Mouse (Mus musculus) adrenal gland (tissue): ENCODE measurements around the gene Slc7a5.

Source experiments
- intact Hi-C: fragments of 180-260 bp; cut with DNase I; formaldehyde crosslinking; loops from one replicate; pipeline ENCODE4 v1.15.1; 2025

Slc7a5 gene

DNA sequence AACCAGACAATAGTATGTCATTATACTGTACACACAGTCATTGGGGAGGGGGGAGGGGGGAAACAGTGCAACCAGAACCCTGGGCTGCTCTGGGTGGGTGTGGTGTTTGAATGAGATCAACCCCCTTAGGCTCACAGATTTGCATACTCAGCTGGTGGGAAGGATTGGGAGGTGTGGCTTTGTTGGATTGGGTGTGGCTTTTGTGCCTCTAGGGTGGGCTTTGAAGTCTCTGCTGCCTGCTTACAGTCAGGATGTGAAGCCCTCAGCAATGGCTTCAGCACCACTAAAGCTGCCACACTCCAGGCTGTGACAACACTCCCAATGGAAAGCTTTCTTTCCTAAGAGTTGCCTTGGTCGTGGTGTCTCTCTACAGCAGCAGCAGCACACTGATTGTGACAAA lies 19.9 kb downstream of the Slc7a5 start:
- intact Hi-C loops: no loop called here

DNA sequence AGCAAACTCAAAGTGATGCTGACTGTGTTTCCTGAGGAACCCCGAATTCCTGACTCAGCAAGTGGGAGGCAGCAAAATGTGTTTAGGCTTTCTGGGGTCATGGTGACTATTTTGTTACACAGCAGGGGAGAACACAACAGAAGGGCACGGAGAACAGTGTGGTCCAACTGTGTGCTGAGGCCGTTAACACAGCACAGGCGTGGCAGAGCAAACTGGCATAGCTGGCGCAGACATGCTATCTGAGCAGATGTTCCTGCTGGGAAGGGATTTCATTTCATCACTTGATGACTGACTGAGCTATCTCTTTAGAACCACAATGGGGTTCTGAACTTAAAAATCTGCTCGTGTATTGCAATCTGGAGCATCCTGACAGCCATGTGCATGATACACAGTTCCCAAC lies 22.1 kb downstream of the Slc7a5 start:
- intact Hi-C loops: no loop called here

DNA sequence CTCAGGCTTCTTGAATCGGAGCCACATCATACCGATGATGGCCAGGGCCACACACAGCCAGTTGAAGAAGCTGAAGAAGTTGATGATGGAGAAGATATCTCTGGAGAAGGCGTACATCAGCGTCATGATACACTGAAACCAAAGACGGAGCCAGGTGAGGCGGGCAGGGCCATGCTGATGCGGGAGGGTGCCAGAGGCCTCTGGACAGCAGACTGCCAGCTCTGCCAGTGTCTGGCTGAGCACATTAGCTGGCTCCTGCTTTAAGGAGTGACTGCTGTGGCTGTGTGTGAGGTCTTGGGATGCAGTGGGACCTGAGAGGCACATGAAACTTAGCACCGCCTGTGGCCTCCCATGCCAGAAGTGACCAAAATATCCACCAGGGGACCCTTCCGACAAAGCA lies 22.5 kb downstream of the Slc7a5 start:
- intact Hi-C loops: no loop called here

DNA sequence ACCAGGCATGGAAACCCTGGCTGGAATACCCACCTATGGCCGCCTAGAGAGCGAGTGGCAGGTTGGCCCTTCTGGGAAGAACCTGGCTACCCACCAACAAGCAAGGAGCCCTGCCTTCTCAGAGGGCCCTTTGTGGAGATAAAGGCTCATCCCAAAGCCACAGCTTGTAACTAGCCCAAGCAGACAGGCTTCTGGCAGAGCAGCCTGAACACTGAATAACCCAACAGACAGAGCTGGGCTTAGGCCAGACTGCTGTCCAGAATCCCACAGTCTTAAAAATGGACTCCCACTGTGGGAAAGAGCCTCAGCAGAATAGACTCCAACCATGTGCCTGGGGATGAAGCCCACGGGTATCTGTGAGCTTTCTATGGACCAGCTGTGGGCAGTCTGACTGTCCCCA lies 23.3 kb downstream of the Slc7a5 start:
- intact Hi-C loops: no loop called here

DNA sequence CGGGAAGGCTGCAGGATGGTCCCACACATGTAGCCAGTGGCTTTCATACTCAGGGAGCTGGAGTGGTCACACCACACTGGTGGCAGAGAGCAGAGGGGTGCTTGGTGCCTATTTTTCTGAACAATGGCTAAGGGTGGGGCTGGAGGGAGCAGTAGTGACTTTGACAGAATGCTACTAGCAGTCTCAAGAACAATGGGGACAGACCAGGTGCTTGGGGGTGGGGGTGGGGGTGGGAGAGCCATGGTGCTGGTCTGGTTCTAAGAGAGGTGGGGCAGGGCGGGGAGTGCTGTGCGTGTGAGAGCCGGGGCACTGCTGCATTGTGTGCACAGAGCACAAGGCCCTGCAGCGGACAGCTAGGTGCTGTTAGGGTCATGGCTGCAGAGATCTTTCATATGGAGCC lies 25.6 kb downstream of the Slc7a5 start:
- intact Hi-C loops: no loop called here

DNA sequence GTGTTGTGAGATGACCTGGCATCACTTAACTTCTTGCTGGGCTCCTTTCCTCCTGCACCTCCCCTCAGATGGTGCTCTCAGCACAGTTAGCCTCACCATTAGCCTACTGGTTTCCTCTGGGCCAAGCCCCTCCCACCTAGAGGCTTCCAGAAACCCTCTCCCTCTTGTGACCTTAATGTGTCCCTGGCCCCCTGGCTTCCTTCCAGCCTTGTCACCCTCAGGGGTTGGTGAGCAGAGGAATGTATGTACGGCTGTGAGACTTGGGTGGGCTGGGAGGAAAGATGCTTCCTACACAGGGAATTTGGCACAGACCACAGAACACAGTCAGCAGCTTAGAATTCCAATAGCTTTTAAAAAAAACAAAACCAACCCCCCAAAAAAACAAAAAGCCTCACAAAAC lies 26.7 kb downstream of the Slc7a5 start:
- intact Hi-C loops: no loop called here

DNA sequence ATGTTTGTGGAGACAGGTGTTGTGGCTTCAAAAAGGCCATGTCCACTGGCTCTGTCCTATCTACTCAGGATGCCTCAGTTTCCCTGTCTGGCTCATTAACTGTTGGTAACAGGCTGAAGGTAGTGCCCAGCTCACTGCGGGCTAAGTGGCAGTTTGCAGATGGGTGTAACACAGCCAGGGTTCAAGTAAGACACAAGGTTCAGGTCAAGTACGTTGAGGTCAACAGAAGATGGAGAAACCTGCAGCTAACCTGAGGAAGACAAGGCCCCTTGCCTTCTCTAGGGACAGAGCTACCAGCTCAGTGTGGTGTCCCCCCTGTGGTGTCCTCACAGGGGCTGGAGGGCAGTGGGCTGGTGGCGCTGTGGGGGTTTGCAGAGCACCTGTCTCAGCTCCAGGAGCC lies 27.8 kb downstream of the Slc7a5 start:
- intact Hi-C loops: no loop called here

DNA sequence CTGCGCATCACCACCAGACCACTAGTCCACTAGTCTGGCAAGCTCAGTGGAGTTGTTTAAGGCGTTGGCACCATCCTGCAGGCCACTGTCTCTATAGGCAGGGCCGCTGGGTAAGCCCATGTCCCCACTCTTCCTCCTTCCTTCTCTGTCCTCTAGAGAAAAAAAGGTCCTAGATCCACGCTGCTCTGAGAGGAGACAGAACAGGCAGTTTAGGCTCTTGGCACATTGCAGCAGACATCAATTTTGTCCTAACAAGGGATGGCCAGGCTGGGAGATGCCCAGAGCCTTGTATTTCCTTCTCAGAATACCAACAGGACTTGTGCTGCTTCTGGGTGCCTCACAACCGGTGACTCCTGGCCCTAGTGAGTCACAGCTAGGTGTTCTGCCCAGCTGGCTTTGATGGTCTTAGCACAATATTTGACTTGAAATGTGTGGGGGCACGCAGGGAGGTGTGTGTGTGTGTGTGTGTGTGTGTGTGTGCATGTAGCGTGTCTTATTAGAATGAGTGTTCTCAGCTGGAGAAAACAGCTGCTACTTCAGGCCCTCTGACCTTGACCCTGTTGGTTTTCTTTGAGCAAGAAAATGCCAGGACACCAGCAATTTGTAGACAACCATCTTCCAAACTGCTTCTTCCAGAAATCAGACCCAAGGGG lies 29.5 kb downstream of the Slc7a5 start:
- intact Hi-C loops: no loop called here

DNA sequence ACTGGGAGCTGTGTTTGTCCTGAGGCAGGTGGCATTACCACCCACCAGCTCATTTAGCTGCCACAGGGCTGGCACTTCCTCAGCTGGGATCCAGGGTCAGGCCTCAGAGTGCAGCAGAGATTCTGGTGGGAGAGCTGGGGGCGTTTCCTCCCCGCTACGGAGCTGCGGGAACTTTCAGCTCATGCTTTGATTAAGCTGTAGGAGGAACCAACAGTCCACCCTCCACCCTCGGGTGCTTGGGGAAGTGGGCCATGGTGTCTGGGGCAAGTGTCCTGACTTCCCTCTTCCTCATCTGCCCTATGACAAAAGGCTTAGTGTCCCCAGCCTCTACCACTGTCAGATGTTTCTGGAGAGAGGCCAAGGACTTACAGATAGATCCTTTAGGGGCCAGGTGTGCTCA lies 30.3 kb downstream of the Slc7a5 start:
- intact Hi-C loops: no loop called here

DNA sequence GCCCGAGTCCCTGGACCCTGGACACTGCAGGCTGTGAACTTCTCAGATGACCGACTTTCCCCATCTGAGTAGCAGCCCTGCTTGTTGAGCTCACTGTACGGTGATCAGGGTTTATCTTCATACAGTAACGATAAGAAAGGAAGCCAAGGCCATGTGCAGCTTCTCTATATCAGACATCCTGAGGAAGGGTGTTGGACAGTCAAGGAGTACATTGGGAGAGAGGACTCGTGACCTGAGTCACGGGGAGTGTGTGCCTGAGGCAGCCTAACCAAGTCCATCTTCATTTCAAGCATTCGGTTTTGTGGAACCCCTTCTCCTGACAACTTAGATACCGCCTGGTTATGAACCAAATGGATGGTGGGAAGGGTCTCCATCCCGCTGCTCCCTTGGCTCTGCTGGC lies 32.0 kb downstream of the Slc7a5 start:
- intact Hi-C loops: loop anchor here (2.0 kb wide), 1 partner anchor 49 kb away; no protein-coding TSS in a partner anchor

DNA sequence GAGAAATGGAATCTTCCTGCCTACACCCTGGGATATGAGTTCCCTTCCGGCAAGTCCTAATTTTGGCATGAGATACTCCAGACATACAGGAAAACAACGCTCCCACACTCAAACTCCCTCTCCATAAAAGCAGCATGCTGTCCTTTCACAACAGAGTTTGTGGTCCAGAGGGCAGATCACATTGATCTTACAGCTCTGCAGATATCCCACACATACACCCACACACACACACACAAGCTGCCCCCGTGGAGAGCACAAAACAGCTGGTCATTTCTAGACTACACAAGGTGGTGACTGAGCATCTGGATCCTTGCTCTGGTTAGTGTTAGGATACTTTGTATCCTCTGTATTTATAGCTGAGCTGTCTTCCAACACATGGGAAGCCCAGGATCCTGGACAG lies 32.4 kb downstream of the Slc7a5 start:
- intact Hi-C loops: loop anchor here (2.0 kb wide), 1 partner anchor 50 kb away; no protein-coding TSS in a partner anchor

DNA sequence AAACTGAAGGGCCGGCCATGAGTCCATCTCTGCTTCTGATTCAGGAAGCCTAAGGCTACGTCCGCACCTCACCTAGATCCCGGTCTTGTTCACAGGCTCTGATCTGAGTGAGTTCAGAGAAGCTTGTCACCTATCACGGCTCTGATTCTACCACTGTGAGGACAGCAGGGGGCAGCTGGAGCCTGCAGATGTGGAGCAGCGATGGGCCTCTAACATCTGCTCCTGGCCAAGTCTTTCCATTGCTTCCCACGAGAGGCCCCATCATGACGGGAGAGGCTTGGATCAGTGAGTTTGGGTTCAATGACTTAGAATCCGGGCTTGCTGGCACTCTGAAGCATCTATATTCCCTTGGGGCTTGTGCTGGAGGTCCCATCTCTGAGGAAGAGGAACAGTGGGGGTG lies 33.5 kb downstream of the Slc7a5 start:
- intact Hi-C loops: loop anchor here (2.0 kb wide), 1 partner anchor 51 kb away; no protein-coding TSS in a partner anchor

DNA sequence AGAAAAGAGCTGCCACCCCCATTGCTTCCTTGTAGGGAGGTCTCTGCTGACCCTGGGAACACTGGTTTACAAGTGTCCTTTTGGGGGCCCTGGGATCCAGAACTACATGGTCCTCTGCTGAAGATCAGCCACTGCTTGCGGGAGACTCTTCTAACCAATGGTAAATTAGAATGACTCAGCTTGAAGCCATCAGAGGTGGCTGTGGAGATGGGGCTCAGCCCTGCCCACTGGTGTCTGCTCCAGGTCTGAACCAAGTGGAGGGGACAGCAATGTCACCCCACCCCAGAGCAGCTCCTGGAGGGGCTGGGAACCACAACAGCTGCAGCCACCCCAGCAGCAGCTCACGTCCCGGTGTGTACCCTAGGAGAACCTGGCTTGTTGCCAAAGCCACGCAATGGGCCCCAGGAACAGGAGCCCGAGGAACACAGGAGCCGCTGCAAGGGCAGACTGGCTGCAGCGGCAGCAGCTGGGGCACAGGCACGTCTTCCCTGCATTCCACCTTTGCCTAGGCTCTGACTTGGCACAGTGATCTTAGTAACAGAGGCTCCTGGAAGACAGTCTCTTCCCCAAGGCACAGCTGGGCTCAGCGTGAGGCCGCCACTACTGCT lies 35.6 kb downstream of the Slc7a5 start:
- intact Hi-C loops: loop anchor here (2.0 kb wide), 2 partner anchors 21 to 37 kb away; no protein-coding TSS in a partner anchor

DNA sequence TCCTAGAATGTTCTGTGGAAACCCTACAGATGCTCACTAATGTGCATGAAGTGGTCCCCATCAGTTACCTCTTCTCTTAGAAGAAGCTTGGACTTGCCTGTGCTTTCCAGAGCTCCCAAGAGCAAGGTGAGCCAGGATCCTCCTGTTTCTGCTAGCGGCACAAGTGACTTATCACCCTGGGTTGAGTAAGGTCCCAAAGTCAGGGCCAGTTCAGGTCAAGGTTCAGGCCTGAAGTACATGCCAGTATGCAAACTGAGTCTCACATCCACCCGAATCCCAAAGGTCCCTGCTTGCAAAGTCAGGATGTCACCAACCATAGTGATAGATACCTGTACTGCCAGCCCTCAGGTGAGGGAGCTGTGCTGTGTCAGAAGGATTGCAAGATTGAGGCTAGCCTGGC lies 37.3 kb downstream of the Slc7a5 start:
- intact Hi-C loops: loop anchor here (2.0 kb wide), 1 partner anchor 19 kb away; no protein-coding TSS in a partner anchor

DNA sequence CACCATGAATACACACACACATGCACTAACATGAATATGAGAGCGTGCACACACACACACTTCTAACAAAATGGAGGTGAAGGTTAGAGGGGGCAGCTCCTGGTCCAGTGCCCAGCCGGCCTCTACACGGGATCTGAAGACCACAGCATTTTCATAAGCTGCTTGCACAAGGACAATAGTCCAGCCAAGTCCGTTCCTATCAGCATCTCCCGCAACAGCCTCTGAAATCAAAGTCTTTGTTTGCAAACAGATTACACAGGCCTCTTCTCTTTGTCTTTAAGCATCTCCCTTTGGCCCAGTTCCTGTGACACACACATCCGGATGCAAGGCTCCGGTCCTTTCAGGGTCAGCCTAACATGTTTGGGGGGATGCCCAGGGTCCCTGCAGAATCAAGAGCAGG lies 38.6 kb downstream of the Slc7a5 start:
- intact Hi-C loops: no loop called here

DNA sequence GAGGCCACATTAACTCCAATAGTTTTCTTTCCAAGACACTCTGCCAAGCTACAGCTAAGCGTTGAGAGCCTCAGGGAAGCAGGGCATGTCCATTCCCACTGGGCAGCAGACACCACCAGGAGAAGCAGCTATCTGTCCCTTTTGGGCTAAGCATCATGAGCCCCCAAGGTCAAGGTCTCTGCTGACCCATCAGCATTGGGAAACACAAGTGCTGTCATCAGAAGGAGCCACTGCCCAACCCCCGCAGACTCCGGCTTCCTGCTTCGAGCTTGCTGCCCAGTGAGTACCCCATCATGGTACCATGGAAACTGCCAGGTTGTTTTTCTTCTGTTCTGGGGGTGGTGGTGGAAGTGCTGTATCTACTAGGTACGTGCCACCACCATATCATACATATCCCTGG lies 39.3 kb downstream of the Slc7a5 start:
- intact Hi-C loops: no loop called here

DNA sequence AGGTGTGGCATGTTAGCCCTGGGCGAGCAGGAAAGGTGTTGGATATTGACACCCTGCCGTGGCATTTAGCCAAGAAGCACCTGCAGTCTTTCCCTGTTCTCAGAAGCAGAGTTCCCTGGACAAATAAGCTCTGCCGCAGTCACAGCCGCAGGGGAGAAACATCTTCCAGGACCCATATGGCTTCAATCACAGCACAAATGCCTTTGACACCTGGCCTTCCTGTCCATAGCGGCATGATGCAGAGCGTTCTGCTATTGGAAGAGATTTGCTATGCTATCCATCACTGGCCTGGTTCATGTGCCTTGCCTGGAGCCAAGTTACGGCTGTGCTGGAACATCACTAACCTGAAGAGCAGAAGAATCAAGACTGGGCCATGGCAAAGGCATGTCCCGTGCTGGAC lies 42.1 kb downstream of the Slc7a5 start:
- intact Hi-C loops: no loop called here

DNA sequence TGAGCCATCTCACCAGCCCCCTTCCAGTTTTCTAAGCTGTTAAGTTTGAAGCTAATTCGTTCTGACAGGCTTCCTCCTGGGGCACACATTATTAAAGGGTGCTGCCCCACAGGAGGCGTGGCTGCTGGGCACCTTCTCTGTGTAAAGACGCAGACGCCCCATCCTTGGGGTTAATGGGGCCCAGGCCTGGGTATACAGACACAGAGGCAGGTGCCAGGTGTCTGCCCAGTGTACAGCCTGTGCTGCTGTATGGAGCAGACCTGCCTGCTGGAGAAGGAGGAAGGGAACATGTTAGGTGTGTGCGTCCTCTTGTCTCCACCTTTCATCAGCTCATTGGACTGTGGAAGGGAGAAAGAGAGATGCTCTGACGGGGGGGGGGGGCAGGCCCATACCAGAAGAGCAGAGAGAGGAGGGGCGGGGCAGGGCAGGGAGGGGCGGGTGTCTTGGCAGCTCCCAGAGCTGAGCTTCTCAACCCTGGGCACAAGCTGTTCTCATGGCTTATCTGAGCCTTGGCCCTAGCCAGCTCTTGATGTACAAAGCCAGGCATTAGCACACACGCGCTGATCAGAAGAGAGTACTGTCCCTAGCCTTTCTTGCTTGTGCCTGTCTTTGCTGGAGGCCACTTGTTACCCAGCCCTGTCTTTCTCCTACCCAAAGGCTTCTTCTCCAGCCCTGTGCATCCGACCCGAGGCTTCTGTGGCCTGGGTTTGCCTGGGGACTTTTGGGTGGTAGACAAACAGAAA lies 45.5 kb downstream of the Slc7a5 start:
- intact Hi-C loops: no loop called here

DNA sequence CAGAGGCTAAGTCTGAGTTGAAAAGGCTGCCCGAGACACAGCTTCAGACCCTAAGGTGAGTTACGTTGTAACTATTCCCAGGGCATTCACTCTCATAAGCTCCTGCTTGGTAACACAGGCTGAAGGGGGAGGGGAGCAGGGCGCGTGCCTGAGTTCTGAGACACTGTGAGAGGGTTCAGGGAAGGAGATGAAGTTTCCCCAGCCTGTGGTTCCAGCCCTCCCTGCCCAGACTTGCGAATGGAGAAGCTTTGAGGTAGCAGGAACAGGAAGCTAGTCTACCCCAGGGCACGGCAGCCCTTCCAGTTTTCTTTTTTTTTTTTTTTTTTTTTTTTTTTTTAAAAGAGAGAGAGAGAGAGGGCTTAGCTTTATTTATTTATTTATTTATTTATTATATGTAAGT lies 46.2 kb downstream of the Slc7a5 start:
- intact Hi-C loops: no loop called here

DNA sequence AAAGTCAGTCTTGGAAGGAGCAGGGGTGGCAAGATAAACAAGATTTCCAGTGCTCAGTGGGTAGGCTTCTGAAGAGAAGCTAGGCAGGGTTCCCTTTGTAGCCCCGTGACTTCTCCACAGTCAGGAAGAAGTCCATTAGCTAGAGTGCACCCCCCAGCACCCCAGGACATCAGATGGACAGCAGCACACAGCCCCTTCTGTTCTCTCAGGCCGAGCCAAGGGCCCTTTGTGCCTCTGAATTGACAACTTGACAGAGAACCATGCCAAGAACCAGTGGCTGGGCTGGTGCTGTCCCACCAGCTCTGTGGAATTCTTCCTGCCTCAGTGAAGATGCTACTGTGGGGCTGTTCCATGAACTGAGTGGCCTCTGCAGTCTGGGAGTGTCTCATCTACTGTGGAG lies 49.7 kb downstream of the Slc7a5 start:
- intact Hi-C loops: no loop called here

DNA sequence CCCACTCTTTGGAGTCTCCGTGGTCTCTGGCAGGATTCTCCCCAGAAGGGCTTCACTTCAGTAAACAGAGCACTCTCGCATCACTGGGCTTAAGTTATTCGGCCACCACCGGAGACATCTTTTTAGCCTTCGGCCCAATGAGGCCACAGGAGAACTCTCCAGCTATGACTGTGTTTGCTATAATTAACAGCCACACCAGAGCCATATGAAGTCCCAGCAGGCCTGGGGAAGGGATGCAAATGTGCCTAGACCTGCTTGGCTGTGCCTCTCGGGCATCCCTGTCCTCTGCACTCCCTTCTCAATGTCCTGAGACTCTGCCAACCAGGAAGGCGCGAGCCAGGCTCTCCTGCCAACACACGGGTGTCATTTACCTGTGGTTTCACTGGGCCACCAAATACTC lies 50.2 kb downstream of the Slc7a5 start:
- intact Hi-C loops: no loop called here

DNA sequence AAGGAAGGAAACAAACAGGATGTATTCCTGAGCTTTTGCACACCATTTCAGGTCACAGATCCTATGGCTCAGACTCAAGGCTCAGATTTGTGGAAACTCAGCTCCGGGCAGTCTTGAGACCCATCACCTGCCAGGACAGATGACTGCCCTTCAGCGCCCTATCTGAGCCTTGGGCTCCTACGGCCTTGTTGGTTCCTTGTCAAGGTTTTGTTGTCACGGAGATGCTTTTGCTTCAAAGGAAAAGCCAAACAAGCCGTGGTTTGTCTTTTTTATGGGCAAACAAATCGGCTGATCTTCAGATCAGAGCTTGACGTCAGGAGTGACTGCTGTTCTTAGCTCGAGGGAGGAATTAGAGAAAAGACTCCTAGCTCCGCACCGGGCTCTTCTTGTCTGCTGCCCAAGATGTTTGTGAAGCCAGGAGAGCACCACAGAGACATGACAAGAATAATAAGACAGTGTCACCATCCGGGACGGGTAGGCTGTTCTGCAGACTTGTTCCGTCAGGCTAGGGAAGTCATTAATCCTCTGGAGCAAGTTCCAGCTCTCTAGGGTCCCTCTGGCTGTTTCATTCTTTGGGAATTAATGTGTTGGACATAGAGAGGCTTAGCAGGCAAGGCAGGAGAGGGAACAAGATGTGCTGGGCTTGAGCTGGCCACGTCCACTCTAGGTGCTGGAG lies 51.3 kb downstream of the Slc7a5 start:
- intact Hi-C loops: no loop called here
